Mouse (Mus musculus) ES-Bruce4 (cell line): ENCODE data around the gene Erfe. TPM values are rescaled to one million over a fixed set of nuclear protein-coding genes. Genes with fewer than 3 reads are reported as not detected.

Experiments used
- H3K27ac ChIP-seq: 2 replicates; pipeline ENCODE4 v1.5.1; 2012; ENCODE audit warnings: low read length, inconsistent platforms; ENCODE audit not compliant: insufficient read depth
- H3K27me3 ChIP-seq: 2 replicates; pipeline ENCODE4 v1.6.1; 2012; ENCODE audit warnings: mild to moderate bottlenecking, low read length, inconsistent platforms; ENCODE audit not compliant: control insufficient read depth, poor library complexity, insufficient read depth, severe bottlenecking
- H3K36me3 ChIP-seq: 2 replicates; pipeline ENCODE4 v1.6.1; 2012; ENCODE audit warnings: inconsistent platforms, mild to moderate bottlenecking, low read length, moderate library complexity; ENCODE audit not compliant: control insufficient read depth, poor library complexity, insufficient read depth, severe bottlenecking
- H3K4me1 ChIP-seq: one replicate; pipeline ENCODE4 v1.8.1; 2011; ENCODE audit warnings: low read length; ENCODE audit not compliant: control insufficient read depth, insufficient read depth
- H3K4me3 ChIP-seq: 2 replicates; pipeline ENCODE4 v1.5.1; 2011; ENCODE audit warnings: low read depth, mild to moderate bottlenecking, low read length
- H3K9ac ChIP-seq: 2 replicates; pipeline ENCODE4 v1.6.1; 2012; ENCODE audit warnings: low read depth, mild to moderate bottlenecking, inconsistent platforms; ENCODE audit not compliant: poor library complexity, severe bottlenecking
- H3K9me3 ChIP-seq: replicated peaks from 2 replicates; pipeline ENCODE4 v1.6.1; 2012; ENCODE audit warnings: mild to moderate bottlenecking, low read length, inconsistent platforms; ENCODE audit not compliant: control insufficient read depth, poor library complexity, insufficient read depth, severe bottlenecking
- CTCF ChIP-seq: IDR thresholded peaks from one replicate; pipeline ENCODE4 v1.8.1; 2011; ENCODE audit warnings: low read depth, low read length
- EP300 ChIP-seq: IDR thresholded peaks from 2 replicates; pipeline ENCODE4 v1.6.1; 2011; ENCODE audit warnings: low read depth, low read length; ENCODE audit not compliant: insufficient read depth
- POLR2A ChIP-seq: IDR thresholded peaks from one replicate; pipeline ENCODE4 v1.8.1; 2011; ENCODE audit warnings: low read length; ENCODE audit not compliant: insufficient read depth
- polyA plus RNA-seq: library from polyadenylated mRNA; stranded (reverse); fragments of >200 nt; gene quantifications from 2 replicates; pipeline ENCODE4 v1.2.4, GENCODE M21; 2011; ENCODE audit warnings: low read depth; ENCODE audit not compliant: missing spikeins, insufficient read depth, insufficient read length

Erfe gene
- polyA plus RNA-seq, result 7.0 and 13.3 TPM in 2 replicates

- no peaks in the 10 kb centered on the region for H3K36me3 ChIP-seq
- no peaks in the 10 kb centered on the region for H3K4me1 ChIP-seq
- peak within 1 kb of the TSS; percentile 92 for H3K9ac ChIP-seq
- peak within 1 kb of the TSS; percentile 90 for H3K4me3 ChIP-seq
- H3K27ac ChIP-seq, result no peak within 1 kb of the TSS
- H3K27me3 ChIP-seq, result no peaks in the 10 kb centered on the region
- no peaks in the 10 kb centered on the region for H3K9me3 ChIP-seq
- TF ChIP-seq CTCF, result peak; percentile 69
- TF ChIP-seq EP300, result no peak
Measured at GRCm38 (mm10) chr1:91366215-91367108, at the start of gene Erfe. Gene Erfe (plus strand): TSS chr1:91366430.

GRCm38 (mm10) chr1:91317656-91318055 is 48.6 kb upstream of the Erfe start:
- H3K27ac ChIP-seq, result no peak overlapping the region
- peaks cover 2% of the 10 kb centered on the region for H3K4me1 ChIP-seq
- TF ChIP-seq POLR2A, result no peak
- no peak for TF ChIP-seq EP300
- no peaks in the 10 kb centered on the region for H3K36me3 ChIP-seq
- H3K4me3 ChIP-seq, result no peak overlapping the region
- no peak overlapping the region for H3K9ac ChIP-seq
- no peaks in the 10 kb centered on the region for H3K9me3 ChIP-seq
- H3K27me3 ChIP-seq, result no peaks in the 10 kb centered on the region

GRCm38 (mm10) chr1:91321760-91322438 is 44.3 kb upstream of the Erfe start, which contains the start of gene Espnl:
Gene Espnl (plus strand): TSS chr1:91322075.
- H3K27ac ChIP-seq, result no peak within 1 kb of the TSS
- H3K36me3 ChIP-seq, result no peaks in the 10 kb centered on the region
- H3K9me3 ChIP-seq, result no peaks in the 10 kb centered on the region
- no peaks in the 10 kb centered on the region for H3K4me1 ChIP-seq
- no peaks in the 10 kb centered on the region for H3K27me3 ChIP-seq
- H3K9ac ChIP-seq, result no peak within 1 kb of the TSS
- TF ChIP-seq EP300, result no peak
- no peak for TF ChIP-seq CTCF
- no peak for TF ChIP-seq POLR2A
- H3K4me3 ChIP-seq, result no peak within 1 kb of the TSS

- no peaks in the 10 kb centered on the region for H3K4me1 ChIP-seq
- no peaks in the 10 kb centered on the region for H3K9me3 ChIP-seq
- no peaks in the 10 kb centered on the region for H3K36me3 ChIP-seq
- H3K4me3 ChIP-seq, result no peak overlapping the region
- no peak for TF ChIP-seq CTCF
- H3K27me3 ChIP-seq, result no peaks in the 10 kb centered on the region
- no peak overlapping the region for H3K27ac ChIP-seq
- H3K9ac ChIP-seq, result no peak overlapping the region
Measured at GRCm38 (mm10) chr1:91324646-91325045, 41.6 kb upstream of the Erfe start.

- Histone ChIP-seq H3K9ac (no peak overlapping the region), H3K36me3 (no peaks in the 10 kb centered on the region)
- TF ChIP-seq CTCF, result no peak
- TF ChIP-seq EP300, result no peak
- no peak for TF ChIP-seq POLR2A
Measured at GRCm38 (mm10) chr1:91325488-91326042, 40.7 kb upstream of the Erfe start.

GRCm38 (mm10) chr1:91332102-91332501 is 34.1 kb upstream of the Erfe start:
- H3K27ac ChIP-seq, result no peak overlapping the region
- H3K9me3 ChIP-seq, result no peaks in the 10 kb centered on the region
- H3K9ac ChIP-seq, result no peak overlapping the region
- H3K27me3 ChIP-seq, result no peaks in the 10 kb centered on the region
- no peak overlapping the region for H3K4me3 ChIP-seq
- TF ChIP-seq CTCF (no peak), POLR2A (no peak), EP300 (no peak)
- H3K36me3 ChIP-seq, result no peaks in the 10 kb centered on the region
- H3K4me1 ChIP-seq, result no peaks in the 10 kb centered on the region

More at GRCm38 (mm10) chr1:91325488-91326042, 40.7 kb upstream of the Erfe start:
- Histone ChIP-seq H3K4me3 (no peak overlapping the region), H3K9me3 (no peaks in the 10 kb centered on the region), H3K27me3 (no peaks in the 10 kb centered on the region), H3K27ac (no peak overlapping the region), H3K4me1 (no peaks in the 10 kb centered on the region)
